Mouse (Mus musculus): ENCODE measurements around the gene Fbxw7.

Gene Fbxw7

DNA sequence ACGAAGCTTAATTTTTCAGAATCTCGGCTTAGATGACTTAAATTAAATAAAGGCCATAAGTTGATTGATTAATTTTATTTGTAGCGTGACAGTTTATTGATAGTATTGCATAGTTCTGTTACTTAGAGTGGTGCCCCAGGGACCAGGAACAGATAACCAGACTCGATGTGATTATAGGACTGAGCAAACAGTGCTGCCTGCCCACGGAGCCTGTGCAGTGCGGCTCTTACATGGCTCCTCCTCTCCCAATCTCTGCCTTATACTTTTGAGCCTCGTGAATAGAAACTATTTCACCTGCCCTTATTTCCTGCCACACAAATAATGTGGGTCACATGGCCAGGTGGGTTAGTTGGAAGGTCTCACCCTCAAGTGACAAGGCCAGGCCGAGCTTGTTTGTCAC is 82.9 kb downstream of the Fbxw7 start:
- no peak for DNase-seq

DNA sequence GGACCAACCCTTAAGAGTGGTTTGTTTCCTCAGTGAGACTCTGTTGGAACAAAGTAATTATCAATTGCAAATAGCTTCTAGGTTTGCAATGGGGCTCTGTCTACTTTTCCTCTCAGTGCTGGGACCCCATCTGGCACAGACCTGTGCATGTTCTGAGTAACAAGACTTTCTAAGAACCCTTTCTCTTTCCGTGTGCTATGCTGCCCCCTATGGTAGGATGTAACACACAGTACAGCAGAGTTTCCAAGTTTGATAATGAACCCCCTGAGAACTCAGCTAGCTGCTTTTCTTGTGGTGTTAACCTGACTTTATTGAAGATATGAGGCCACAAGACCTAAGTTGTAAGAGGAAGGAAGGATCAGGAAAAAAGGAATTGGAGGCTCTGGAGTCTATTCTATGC is 91.5 kb downstream of the Fbxw7 start:
- peak; percentile 45 for DNase-seq

- no peak for DNase-seq
These were observed 99.2 kb downstream of the Fbxw7 start for GRCm38 (mm10) chr3:84914284-84914683.

DNA sequence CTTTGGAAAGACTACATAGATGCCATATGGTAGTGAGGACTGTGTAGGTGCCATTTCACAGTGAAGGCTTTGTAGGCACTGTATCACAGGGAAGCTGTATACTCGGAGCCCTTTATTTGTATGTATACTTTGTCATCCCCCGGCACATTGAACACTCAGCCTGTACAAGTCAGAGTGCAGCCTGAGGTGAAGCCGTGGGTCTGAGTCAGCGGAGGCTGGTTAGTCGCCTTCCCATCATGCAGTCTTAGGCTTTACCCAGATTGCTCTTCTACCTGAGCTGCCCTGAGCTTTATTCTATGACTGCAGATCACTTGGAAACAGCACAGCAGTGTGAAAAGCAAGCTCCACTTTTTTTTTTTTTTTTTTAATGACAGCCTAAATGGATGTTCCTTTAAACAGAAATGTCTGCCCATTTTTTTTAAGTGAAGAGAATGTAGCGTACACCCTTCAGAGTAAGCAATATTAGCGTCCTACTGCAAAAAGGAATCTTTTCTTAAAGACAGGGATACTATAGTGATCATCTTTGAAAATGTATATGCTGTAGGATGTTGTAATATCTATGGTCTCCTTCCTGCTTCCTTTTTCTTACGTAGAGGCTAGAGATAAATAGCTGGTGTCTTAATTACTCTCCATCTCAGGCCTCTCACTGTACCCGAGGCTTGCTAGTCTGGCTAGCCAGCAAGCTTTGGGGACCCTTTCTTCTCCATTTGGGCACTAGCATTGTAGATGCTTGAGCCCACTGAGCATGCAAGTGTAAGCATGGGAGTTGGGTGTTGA is 103.0 kb downstream of the Fbxw7 start:
- no peak for DNase-seq

- peak; percentile 40 for DNase-seq
These were observed 106.8 kb downstream of the Fbxw7 start for GRCm38 (mm10) chr3:84921704-84922420.

DNA sequence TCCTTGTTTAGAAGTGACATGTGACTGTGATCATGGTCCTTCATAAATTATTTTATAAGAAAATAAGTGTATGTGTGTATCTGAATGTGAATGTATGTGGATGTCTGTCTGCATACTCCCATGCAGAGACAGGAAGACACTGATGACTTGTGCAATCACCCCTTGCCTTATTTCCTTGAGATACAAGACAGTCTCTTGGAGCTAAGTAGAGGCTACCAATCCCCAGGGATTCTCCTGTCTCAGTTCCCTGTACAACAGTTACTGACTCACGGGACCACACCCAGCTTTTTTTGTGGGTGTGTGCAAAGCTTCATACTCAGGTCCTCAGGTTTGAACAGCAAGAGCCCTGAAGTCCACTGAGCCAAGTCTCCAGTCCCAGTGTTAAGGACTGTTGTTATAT is 108.2 kb downstream of the Fbxw7 start:
- DNase-seq, result no peak

- DNase-seq, result no peak
These were observed 108.6 kb downstream of the Fbxw7 start for GRCm38 (mm10) chr3:84923670-84924069.

DNA sequence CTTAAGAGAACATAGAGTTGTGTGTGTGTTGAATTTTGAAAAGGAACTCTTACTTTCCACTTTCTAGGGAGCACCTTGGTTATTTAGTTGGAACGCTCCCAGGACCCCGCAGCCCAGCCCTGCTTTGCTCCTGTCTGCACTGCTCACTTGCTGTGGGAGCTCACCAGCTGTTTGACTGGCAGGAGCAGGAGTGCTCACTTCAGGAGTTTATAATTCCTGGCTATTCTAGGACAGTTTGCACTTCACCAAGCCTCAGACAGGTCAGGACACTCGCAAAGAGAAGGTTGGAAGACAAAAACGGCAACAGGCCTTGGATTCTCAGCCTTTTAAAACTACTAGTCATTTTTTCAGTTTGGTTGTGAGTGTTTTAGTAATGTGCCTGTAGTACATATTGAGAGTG is 110.2 kb downstream of the Fbxw7 start:
- DNase-seq, result no peak

GRCm38 (mm10) chr3:84926140-84926539 is 111.1 kb downstream of the Fbxw7 start:
- DNase-seq, result no peak

DNA sequence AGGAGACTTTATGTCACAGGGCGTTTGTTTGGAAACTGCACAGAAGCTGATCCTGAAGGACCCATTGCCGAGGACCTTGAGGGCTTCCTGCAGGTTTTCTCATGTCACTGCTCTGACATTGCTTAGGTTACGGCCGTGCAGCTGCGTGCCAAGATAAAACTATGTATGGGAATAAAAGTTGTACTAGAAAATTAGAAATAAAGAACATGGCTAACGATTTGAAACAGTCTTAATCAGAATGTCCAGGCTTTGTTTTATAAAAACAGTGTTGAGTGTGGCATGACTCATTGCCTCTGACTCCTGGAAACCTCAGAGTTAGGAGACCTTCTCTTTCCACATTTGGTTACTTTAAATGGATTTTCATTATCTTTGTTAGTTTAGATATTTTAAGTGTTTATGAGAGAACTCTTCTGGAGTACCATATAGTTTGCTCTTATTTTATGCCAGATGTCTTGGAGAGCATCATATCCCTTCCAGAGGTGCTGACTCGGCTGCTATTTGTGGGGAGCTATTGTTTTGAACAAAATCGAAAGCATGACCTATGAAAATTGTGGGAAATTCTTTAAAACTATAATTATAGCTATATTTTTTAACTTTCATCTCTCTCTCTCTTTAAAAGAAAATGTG is 112.2 kb downstream of the Fbxw7 start:
- DNase-seq, result no peak

GRCm38 (mm10) chr3:84927901-84928300 is 112.8 kb downstream of the Fbxw7 start:
- no peak for DNase-seq

GRCm38 (mm10) chr3:84929171-84929570 is 114.1 kb downstream of the Fbxw7 start:
- DNase-seq, result no peak

GRCm38 (mm10) chr3:84930683-84931082 is 115.6 kb downstream of the Fbxw7 start:
- DNase-seq, result no peak

- DNase-seq, result no peak
These were observed 120.7 kb downstream of the Fbxw7 start for GRCm38 (mm10) chr3:84935729-84936128.

GRCm38 (mm10) chr3:84936252-84936651 is 121.2 kb downstream of the Fbxw7 start:
- no peak for DNase-seq

DNA sequence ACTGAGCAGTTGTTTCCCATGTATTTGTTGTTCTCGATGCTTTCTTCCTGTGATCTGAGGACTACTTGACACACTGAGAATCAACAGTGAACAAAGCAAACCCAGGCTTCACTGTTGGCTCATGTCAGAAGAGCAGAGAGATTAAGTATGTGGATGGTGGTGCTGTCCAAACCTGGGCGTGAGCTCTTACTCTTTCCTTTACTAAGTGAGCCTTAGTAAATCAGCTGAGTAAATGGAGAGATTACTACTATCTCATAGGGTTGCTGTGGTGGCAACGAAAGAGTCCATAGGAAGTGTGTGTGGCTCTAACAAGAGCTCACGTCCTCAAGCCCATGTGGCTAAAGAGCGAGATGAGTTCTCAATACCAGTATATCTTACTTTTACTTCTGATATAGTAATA is 121.9 kb downstream of the Fbxw7 start:
- DNase-seq, result no peak

GRCm38 (mm10) chr3:84937360-84938355 is 122.6 kb downstream of the Fbxw7 start:
- DNase-seq, result no peak

DNA sequence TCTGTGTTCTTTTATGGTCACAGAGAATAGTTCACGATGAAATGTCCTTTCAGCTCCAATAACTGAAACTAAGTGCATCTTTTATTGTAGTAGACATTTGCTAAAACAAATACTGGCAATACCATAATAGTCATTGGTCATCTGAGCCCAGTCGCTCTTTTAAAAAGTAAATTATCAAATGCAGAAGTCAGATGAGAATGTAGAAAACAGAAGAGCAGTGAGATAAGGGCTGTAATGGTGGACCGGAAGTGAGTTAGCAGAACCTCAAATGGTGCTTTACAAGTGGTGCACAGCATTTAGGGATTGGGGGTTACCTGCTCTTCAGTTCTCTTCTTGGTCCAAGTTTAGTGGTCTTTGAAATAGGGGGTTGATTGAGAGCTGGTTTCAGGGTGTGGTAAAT is 129.9 kb downstream of the Fbxw7 start:
- no peak for DNase-seq

- DNase-seq, result no peak
These were observed 131.3 kb downstream of the Fbxw7 start for GRCm38 (mm10) chr3:84946381-84946780.

DNA sequence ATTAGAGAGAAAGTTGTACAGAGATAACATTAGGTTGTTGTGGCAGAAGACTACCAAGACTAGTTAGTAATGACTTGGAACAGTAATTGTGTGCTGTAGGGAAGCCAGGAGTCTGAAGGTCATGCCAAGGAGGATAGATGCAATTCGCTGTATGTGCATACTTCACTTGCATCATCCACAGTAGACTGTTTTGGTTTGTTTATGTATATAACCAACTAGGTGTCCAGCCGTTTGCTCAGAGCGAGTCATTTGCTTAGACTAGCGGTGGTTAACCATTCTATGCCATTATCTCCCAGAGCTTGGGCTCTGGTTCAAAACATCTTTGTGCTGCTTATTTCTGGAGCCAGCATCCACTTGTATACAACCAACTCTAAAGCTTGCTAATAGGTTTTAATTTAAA is 134.3 kb downstream of the Fbxw7 start:
- DNase-seq, result no peak

DNA sequence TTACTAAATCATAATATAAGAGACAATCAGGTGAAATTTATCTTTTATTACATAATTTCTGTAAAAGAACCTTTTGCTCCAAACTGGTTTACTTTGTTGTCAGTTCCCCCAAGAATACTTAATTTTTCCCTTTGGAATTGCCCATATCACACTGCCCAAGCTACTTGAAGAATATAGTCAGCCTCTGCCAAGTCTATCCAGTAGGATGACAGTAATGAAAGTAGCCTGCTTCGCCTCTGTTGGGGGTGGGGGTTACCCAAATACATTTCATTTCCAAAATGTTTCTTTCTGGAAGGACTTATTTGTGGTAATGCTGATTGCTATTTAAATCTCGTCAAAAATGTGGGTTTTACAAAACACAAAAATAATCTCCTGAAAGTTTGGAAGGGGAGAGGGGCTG is 136.6 kb downstream of the Fbxw7 start:
- DNase-seq, result no peak

- peak; percentile 27 for DNase-seq
These were observed 137.1 kb downstream of the Fbxw7 start for GRCm38 (mm10) chr3:84952135-84952534.

Data from lung, postnatal 14 days (tissue).